Mouse (Mus musculus) neural tube, embryonic 15.5 days (tissue): ENCODE measurements at regions not wholly inside any gene's neighbourhood (a gene's known extent, or its start where the extent isn't known, plus 50 kb on each side); places are given as distances from the start of the nearest gene placed in this dataset.

Source experiments
- ATAC-seq: fragments of 200-750 bp; cut with Nextera tagmentation; 2 replicates; pipeline ENCODE4 v1.8.0; 2017; ENCODE audit warnings: mild to moderate bottlenecking, moderate TSS enrichment, moderate library complexity; ENCODE audit not compliant: low FRiP score
- H3K27ac ChIP-seq: fragments of 300-500 bp; sonication (generic); replicated peaks from 2 replicates; pipeline ENCODE4 v1.5.1; 2015; ENCODE audit warnings: mild to moderate bottlenecking, inconsistent platforms
- H3K27me3 ChIP-seq: fragments of 300-500 bp; sonication (generic); replicated peaks from 2 replicates; pipeline ENCODE4 v1.6.1; 2015; ENCODE audit warnings: inconsistent platforms
- H3K36me3 ChIP-seq: fragments of 300-500 bp; sonication (generic); 2 replicates; pipeline ENCODE4 v1.6.1; 2015; ENCODE audit warnings: inconsistent platforms
- H3K4me1 ChIP-seq: fragments of 300-500 bp; sonication (generic); 2 replicates; pipeline ENCODE4 v1.6.1; 2015; ENCODE audit warnings: inconsistent platforms
- H3K4me2 ChIP-seq: fragments of 300-500 bp; sonication (generic); 2 replicates; pipeline ENCODE4 v1.6.1; 2015; ENCODE audit warnings: inconsistent platforms, mild to moderate bottlenecking, moderate library complexity
- H3K4me3 ChIP-seq: fragments of 300-500 bp; sonication (generic); replicated peaks from 2 replicates; pipeline ENCODE4 v1.5.1; 2015; ENCODE audit warnings: mild to moderate bottlenecking, inconsistent platforms
- H3K9ac ChIP-seq: fragments of 300-500 bp; sonication (generic); replicated peaks from 2 replicates; pipeline ENCODE4 v1.6.1; 2015; ENCODE audit warnings: mild to moderate bottlenecking, inconsistent platforms
- H3K9me3 ChIP-seq: fragments of 300-500 bp; sonication (generic); replicated peaks from 2 replicates; pipeline ENCODE4 v1.6.1; 2016; ENCODE audit warnings: inconsistent platforms
- WGBS: fragments of 180-500 bp; shearing (Covaris S2); methylation state at CpG from one replicate; pipeline ENCODE4 v1.1.7; 2015; ENCODE audit warnings: mixed read lengths; 5-methylcytosine and 5-hydroxymethylcytosine counted together

DNA sequence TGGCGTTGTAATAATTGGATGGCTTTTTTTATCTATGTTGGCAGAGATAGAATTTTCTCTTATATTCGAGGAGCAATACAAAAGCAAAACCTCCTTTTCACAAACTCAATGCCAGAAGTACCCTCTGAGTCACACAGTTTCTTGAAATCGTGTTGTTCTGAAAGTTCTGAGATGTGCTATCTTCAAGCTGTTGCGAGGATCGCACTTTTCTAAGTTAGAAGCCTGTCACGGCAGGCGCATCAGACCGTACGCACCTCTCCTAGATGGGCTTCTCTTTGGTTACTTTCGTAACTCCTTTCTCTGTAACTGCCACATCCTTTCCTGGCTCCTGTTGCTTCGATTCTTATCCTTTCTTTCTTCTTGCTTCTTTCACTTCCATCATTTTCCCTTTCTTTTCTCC lies 271.2 kb upstream of the Arrdc3 start:
- ATAC-seq: no peak
- Histone ChIP-seq H3K4me3 (no peak overlapping the region), H3K27me3 (no peaks in the 10 kb centered on the region), H3K9me3 (no peaks in the 10 kb centered on the region), H3K4me2 (no peak overlapping the region), H3K4me1 (no peaks in the 10 kb centered on the region), H3K9ac (no peak overlapping the region), H3K27ac (no peak overlapping the region), H3K36me3 (no peaks in the 10 kb centered on the region)
- 87% methylated on average over 11 of the region's 11 CpGs for WGBS

DNA sequence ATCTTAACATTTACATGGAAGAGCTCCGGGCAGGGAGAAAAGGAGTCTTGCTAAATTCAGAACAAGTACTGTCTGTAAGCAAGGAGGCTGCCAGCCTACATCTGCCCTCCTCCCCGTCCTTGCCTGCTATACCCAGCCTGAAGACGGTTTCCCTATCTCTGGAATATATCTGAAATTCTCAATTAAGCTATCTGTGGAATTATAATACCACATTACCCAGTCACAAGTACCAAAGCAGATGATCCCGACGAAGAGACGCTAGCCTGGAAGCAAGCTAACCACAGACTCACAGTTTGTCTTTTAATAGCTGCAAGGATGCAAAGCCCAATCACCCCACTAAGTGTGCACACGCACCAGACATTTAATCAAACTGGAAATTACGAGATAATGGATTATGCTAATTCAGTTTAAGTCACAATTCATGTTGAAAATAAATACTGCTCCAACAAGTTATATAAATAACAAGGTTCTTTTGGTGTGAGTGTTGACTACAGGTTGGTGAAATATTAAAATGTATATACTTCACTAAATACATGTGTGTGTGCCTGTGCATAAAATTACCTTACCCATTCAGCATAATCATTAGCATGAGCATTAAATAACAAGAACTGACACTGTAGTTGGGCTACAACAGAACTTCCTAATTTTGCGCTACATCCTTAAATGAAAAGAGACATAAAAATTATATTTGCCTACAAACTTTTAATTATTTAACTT lies 269.9 kb upstream of the Arrdc3 start:
- Histone ChIP-seq H3K4me3 (no peak overlapping the region), H3K36me3 (no peaks in the 10 kb centered on the region), H3K27ac (no peak overlapping the region), H3K27me3 (no peaks in the 10 kb centered on the region), H3K4me2 (peak overlapping the region; percentile 25; the same call in 1 of the 2 replicates), H3K9me3 (no peaks in the 10 kb centered on the region), H3K9ac (no peak overlapping the region), H3K4me1 (no peaks in the 10 kb centered on the region)
- ATAC-seq: 0 out of 2 replicates have a peak, but pooled peaks have one; percentile 55
- WGBS: 52% methylated on average over 9 of the region's 9 CpGs

- no peaks in the 10 kb centered on the region for H3K27me3 ChIP-seq
- H3K4me2 ChIP-seq: no peak overlapping the region
- H3K9ac ChIP-seq: no peak overlapping the region
- H3K9me3 ChIP-seq: no peaks in the 10 kb centered on the region
- no peak for ATAC-seq
- no peaks in the 10 kb centered on the region for H3K36me3 ChIP-seq
- 45% methylated on average over 1 of the region's 1 CpGs for WGBS
- H3K4me3 ChIP-seq: no peak overlapping the region
- H3K4me1 ChIP-seq: no peaks in the 10 kb centered on the region
- H3K27ac ChIP-seq: no peak overlapping the region
Observed at GRCm38 (mm10) chr13:80613884-80614247, 269.3 kb upstream of the Arrdc3 start.

GRCm38 (mm10) chr13:80614971-80615370 lies 268.2 kb upstream of the Arrdc3 start:
- WGBS: 65% methylated on average over 5 of the region's 5 CpGs
- Histone ChIP-seq H3K4me2 (no peak overlapping the region), H3K27ac (no peak overlapping the region), H3K4me1 (no peaks in the 10 kb centered on the region), H3K36me3 (no peaks in the 10 kb centered on the region), H3K27me3 (no peaks in the 10 kb centered on the region), H3K9ac (no peak overlapping the region), H3K4me3 (no peak overlapping the region), H3K9me3 (no peaks in the 10 kb centered on the region)
- no peak for ATAC-seq

DNA sequence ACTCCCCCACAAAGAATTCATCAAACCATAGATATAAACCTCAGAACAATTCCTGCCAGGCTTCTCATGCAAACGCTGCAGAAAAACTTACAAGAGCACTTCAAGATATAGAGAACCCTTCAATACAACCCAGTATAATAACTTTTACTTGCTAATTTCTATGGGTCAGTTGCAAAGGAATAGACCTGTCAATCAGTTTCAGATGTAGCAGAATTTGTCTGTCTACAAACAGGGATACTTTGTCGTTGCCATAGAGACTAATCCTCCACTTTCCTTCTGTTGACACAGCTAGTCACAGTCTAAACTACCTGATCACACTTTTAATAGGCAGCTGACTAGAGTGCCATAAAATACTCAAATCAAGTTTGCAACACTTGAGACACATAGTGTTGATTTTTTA lies 260.2 kb upstream of the Arrdc3 start:
- no peak overlapping the region for H3K9ac ChIP-seq
- H3K4me2 ChIP-seq: no peak overlapping the region
- no peaks in the 10 kb centered on the region for H3K4me1 ChIP-seq
- H3K9me3 ChIP-seq: no peaks in the 10 kb centered on the region
- H3K27ac ChIP-seq: no peak overlapping the region
- no peak overlapping the region for H3K4me3 ChIP-seq
- H3K27me3 ChIP-seq: no peaks in the 10 kb centered on the region
- no peak for ATAC-seq
- no peaks in the 10 kb centered on the region for H3K36me3 ChIP-seq
- WGBS: 20% methylated on average over 2 of the region's 2 CpGs

DNA sequence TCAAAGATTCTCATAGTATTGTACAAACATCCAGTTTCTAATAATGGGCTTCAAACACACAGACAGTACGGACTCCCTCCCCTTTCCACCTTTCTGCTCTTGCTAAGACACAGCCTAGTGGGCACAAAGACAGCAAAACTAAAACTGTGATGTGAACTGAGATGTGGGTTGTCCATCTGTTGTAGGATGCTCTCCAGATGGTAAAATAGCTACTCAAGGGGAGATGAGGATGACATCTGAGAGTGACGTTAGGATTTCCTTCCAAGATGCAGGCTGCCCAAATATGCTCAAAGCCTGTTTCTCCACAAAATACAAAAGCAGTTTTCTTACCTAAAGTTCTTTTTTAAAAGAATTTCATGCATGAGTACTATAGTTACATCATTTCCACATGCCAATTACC lies 241.8 kb upstream of the Arrdc3 start:
- H3K4me2 ChIP-seq: no peak overlapping the region
- H3K9ac ChIP-seq: no peak overlapping the region
- no peak overlapping the region for H3K27ac ChIP-seq
- H3K9me3 ChIP-seq: no peaks in the 10 kb centered on the region
- no peaks in the 10 kb centered on the region for H3K27me3 ChIP-seq
- 77% methylated on average over 2 of the region's 2 CpGs for WGBS
- ATAC-seq: no peak
- no peaks in the 10 kb centered on the region for H3K4me1 ChIP-seq
- no peaks in the 10 kb centered on the region for H3K36me3 ChIP-seq
- no peak overlapping the region for H3K4me3 ChIP-seq

- Histone ChIP-seq H3K27me3 (no peaks in the 10 kb centered on the region), H3K4me3 (no peak overlapping the region), H3K4me1 (no peaks in the 10 kb centered on the region), H3K36me3 (no peaks in the 10 kb centered on the region), H3K9me3 (no peaks in the 10 kb centered on the region), H3K9ac (no peak overlapping the region), H3K27ac (no peak overlapping the region), H3K4me2 (no peak overlapping the region)
- WGBS: 7% methylated on average over 4 of the region's 4 CpGs
- ATAC-seq: no peak
Observed at GRCm38 (mm10) chr13:80647578-80647977, 235.6 kb upstream of the Arrdc3 start.

DNA sequence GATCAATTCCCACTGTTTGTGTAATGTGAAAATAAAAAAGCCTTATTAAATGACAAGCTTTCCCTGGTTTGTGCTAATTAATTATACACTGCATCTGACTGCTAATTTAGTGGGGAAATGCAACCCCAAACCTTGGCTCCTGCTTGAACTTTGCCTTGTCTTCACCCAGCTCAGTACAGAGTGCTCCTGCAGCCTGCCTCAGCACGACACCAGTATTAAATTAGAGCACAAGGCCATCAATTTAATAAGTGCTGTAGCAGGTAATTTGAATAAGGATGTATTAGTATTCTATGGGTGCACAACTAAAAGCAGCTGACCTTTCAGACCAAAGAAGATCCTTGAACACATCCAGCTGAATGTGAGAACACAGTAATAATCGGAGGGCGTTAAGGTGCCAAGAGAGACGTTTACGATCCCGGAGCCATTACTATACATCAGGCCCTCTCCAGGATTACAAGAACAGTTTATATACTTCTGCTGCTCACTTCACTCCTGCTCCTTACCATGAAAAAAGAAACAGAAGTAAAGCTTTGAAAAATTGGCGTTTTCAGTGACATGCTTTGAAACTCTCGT lies 230.1 kb upstream of the Arrdc3 start:
- Histone ChIP-seq H3K4me2 (no peak overlapping the region), H3K36me3 (no peaks in the 10 kb centered on the region), H3K27me3 (no peaks in the 10 kb centered on the region), H3K4me3 (no peak overlapping the region), H3K27ac (no peak overlapping the region), H3K9me3 (no peaks in the 10 kb centered on the region), H3K9ac (no peak overlapping the region), H3K4me1 (no peaks in the 10 kb centered on the region)
- WGBS: 32% methylated on average over 8 of the region's 8 CpGs
- ATAC-seq: peak; percentile 47; the same call in 1 of the 2 replicates

DNA sequence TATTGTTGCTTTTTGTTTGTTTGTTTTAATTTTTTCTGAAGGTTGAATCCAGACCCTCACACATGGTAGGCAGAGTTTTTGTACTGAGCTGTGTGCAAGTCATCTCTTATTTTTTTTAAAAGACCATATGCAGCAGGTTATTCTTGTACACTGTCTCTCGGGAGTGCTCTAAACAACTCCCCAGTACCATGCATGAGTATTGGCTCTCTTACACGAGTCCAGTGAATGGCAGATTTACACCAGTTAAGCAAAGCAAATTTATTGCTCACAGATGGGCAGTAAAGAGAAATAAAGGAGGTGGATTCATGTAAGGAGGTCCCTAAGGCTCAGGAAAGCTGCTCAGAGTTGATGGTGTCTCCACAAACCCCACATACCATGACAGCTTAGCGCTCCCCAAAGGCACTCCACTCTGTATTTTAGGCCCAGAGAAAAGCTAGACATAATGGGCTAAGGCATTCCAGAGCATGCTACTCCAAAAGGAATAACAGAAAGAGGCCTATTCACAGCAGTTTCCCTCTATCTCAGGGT lies 216.9 kb upstream of the Arrdc3 start:
- no peak overlapping the region for H3K4me3 ChIP-seq
- 32% methylated on average over 3 of the region's 3 CpGs for WGBS
- no peak overlapping the region for H3K9ac ChIP-seq
- peak; percentile 70; the same call in 1 of the 2 replicates for ATAC-seq
- no peaks in the 10 kb centered on the region for H3K9me3 ChIP-seq
- no peak overlapping the region for H3K27ac ChIP-seq
- no peaks in the 10 kb centered on the region for H3K36me3 ChIP-seq
- no peaks in the 10 kb centered on the region for H3K27me3 ChIP-seq
- H3K4me1 ChIP-seq: no peaks in the 10 kb centered on the region
- H3K4me2 ChIP-seq: no peak overlapping the region

GRCm38 (mm10) chr13:80689871-80690270 lies 193.3 kb upstream of the Arrdc3 start:
- H3K27ac ChIP-seq: no peak overlapping the region
- ATAC-seq: no peak

DNA sequence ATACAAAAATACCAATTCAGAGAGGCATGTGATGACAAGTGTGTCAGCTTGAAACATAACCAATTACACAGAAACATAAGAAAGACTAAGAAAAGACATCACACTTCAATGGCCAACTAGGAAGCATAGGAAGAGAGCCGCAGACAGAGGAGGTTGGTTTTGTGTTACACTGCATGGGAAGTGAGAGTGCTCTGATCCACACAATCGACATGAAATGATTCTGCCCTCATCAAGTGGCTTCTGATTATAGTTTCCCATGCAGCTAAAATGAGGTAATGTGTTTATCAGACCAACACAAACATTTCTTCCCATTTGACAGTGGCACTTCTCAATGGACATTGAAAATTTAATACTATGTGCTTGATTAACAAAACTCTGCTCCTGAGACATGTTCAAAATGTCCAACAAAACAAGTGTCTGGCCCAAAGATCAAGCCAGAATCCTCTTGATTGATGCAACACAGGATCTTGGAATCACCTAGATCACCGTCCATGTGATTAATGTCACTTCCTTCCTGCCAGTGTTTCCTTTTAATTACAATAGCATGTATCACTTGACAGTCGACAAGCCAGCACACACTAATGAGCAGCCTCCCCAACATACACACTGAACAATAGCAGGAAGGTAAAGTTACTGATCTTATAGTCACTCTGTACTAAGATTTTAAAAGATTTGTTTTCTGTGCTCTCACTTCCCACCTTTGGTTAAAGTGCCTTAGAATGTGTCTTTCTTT lies 192.4 kb upstream of the Arrdc3 start:
- no peak overlapping the region for H3K27ac ChIP-seq
- H3K36me3 ChIP-seq: no peaks in the 10 kb centered on the region
- no peak overlapping the region for H3K4me2 ChIP-seq
- no peaks in the 10 kb centered on the region for H3K4me1 ChIP-seq
- no peaks in the 10 kb centered on the region for H3K27me3 ChIP-seq
- 67% methylated on average over 4 of the region's 4 CpGs for WGBS
- no peak for ATAC-seq
- no peaks in the 10 kb centered on the region for H3K9me3 ChIP-seq
- no peak overlapping the region for H3K4me3 ChIP-seq
- no peak overlapping the region for H3K9ac ChIP-seq

More at GRCm38 (mm10) chr13:80689871-80690270, 193.3 kb upstream of the Arrdc3 start:
- H3K9ac ChIP-seq: no peak overlapping the region
- no peaks in the 10 kb centered on the region for H3K27me3 ChIP-seq
- no peak overlapping the region for H3K4me2 ChIP-seq
- H3K4me3 ChIP-seq: no peak overlapping the region
- no peaks in the 10 kb centered on the region for H3K9me3 ChIP-seq
- H3K4me1 ChIP-seq: no peaks in the 10 kb centered on the region
- no peaks in the 10 kb centered on the region for H3K36me3 ChIP-seq
